Mouse (Mus musculus): ENCODE data around the gene Srd5a1. TPM values are rescaled to one million over a fixed set of nuclear protein-coding genes. Genes with fewer than 3 reads are reported as not detected.
"Not testable (repeated sequence)": the region's sequence is repeated elsewhere in the genome, so short reads cannot be mapped to it uniquely, and the experiment has no call there.

Srd5a1 gene
- polyA plus RNA-seq, 1 experiment from 2014 or later: 21.5 TPM

DNA sequence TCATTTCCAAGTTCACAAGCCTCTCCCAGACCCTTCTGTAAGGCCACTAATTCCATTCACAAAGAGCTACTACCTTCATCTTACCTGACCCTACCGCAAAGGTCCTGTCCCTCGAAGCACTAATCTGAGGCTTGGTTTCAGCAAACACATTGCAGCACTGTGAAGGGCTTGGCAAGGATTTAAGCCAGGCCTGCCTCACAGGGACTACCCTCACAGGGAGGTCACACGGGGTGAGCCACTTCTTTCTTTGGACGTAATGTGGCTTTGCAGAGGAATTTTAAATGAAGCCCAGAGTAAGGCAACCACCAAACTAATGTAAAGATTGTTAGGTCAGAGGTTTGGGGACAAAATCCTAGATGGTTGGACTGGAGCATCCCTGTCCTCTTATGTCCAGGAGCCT is 29.3 kb upstream of the Srd5a1 start:
- 89% methylated on average over 4 of the region's 4 CpGs for WGBS
- Histone ChIP-seq H3K4me1 (replicated peaks; ENCODE audit: control insufficient read depth, insufficient read depth, low read length) (no peaks in the 10 kb centered on the region), H3K9ac (ENCODE audit: low read depth, low read length) (no peak overlapping the region), H3K27ac (ENCODE audit: low read depth, low read length) (no peak overlapping the region), H3K4me3 (ENCODE audit: low read depth, low read length) (no peak overlapping the region), H3K27me3 (ENCODE audit: control insufficient read depth, insufficient read depth, low read length) (no peaks in the 10 kb centered on the region), H3K36me3 (ENCODE audit: control insufficient read depth, insufficient read depth, low read length) (peaks cover 6% of the 10 kb centered on the region), H3K9me3 (ENCODE audit: control insufficient read depth, low read length) (no peaks in the 10 kb centered on the region), H3K4me2 (replicated peaks; ENCODE audit: low read depth, low read length) (no peak overlapping the region)
- DNase-seq (ENCODE audit: low spot score): no peak
- no peak for ATAC-seq (ENCODE audit: low FRiP score)

DNA sequence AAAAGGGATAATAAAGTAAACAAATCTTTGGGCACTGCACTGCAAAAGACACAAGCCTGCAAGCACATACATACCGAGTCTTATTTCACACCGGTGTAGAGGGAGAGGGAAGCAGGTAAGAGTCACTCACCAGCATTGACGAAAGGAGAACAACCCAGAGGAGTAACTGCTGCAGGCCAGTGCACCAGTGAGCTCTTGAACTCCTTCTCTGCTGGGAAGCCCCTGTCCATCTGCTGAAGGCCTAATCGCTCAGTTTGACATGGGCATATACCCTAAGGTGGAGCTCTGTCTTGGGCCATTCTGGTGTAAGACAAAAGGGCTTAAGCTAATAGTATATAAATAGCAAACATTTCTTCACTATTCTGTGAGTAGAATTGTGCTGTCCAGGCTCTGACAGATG is 28.9 kb upstream of the Srd5a1 start:
- ATAC-seq (ENCODE audit: low FRiP score): no peak
- Histone ChIP-seq H3K9ac (ENCODE audit: low read depth, low read length) (no peak overlapping the region), H3K4me1 (replicated peaks; ENCODE audit: control insufficient read depth, insufficient read depth, low read length) (no peaks in the 10 kb centered on the region), H3K27me3 (ENCODE audit: control insufficient read depth, insufficient read depth, low read length) (no peaks in the 10 kb centered on the region), H3K4me2 (replicated peaks; ENCODE audit: low read depth, low read length) (no peak overlapping the region), H3K36me3 (ENCODE audit: control insufficient read depth, insufficient read depth, low read length) (peaks cover 10% of the 10 kb centered on the region), H3K27ac (ENCODE audit: low read depth, low read length) (no peak overlapping the region), H3K4me3 (ENCODE audit: low read depth, low read length) (no peak overlapping the region), H3K9me3 (ENCODE audit: control insufficient read depth, low read length) (no peaks in the 10 kb centered on the region)
- 96% methylated on average over 4 of the region's 4 CpGs for WGBS
- no peak for DNase-seq (ENCODE audit: low spot score)

DNA sequence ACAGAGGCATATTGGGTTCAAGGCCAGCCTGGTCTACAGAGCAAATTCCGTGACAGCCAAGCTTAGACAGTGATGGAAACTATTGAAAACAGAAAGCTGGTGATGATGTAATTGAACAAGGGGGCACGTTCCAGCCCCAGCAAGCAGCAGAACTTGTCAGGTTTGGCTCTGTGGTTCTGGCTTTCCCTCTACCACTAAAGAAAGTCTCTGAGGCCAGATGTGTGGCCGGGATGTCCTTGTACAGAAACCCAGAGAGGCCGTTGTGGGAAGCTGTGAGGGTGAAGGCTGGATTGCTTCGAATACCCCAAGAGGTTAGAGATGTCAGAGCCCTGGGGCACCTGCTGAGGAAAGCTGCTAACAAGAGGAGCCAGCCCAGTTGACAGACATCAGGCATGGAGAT is 28.0 kb upstream of the Srd5a1 start:
- Histone ChIP-seq H3K27me3 (ENCODE audit: control insufficient read depth, insufficient read depth, low read length) (no peaks in the 10 kb centered on the region), H3K9ac (ENCODE audit: low read depth, low read length) (no peak overlapping the region), H3K27ac (ENCODE audit: low read depth, low read length) (no peak overlapping the region), H3K36me3 (ENCODE audit: control insufficient read depth, insufficient read depth, low read length) (peaks cover 13% of the 10 kb centered on the region), H3K9me3 (ENCODE audit: control insufficient read depth, low read length) (no peaks in the 10 kb centered on the region), H3K4me3 (ENCODE audit: low read depth, low read length) (no peak overlapping the region), H3K4me2 (replicated peaks; ENCODE audit: low read depth, low read length) (no peak overlapping the region), H3K4me1 (replicated peaks; ENCODE audit: control insufficient read depth, insufficient read depth, low read length) (no peaks in the 10 kb centered on the region)
- no peak for ATAC-seq (ENCODE audit: low FRiP score)
- no peak for DNase-seq (ENCODE audit: low spot score)
- 93% methylated on average over 5 of the region's 5 CpGs for WGBS

DNA sequence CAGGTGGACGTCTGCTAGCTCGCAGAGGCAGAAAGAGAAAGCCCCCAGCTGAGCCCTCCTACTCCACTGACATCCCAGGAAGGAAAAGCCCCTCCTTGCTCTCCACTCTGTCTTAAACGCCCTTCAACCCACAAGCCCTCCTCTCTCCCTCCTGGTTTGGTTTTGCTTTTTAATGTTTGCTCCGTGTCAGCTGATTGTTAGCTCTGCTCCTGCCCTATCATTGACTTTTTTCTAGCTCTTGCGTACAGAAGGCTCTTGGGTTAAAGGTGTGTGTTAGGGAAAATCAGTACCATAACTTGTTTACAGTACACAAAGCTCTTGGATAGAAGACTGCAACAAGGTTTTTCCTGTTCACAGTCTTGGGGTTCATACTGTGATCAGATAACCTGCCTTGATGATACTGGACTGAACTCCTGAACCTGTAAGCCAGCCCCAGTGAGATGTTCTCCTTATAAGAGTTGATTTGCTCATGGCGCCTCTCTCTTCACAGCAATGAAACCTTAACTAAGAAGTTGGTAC is 26.9 kb upstream of the Srd5a1 start:
- ATAC-seq (ENCODE audit: low FRiP score): no peak
- peaks cover 17% of the 10 kb centered on the region for H3K36me3 ChIP-seq (ENCODE audit: control insufficient read depth, insufficient read depth, low read length)

DNA sequence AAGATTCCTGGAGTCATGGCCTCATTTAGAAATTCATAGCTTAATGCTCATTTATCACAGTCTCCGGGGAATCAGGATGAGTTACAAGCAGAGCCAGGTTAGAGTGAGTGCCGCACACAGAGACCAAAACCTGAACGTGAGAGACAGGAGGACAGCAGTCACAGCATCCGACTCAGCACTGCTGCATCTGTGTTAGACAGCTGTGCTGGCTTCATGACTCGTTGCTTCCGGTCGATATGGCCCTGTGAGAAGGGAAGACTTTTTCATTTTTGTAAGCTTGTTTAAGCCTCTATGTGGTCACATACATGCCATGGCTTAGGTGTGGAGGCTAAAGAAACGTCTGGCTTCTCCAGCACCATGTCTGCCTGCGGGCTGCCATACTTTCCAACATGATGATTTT is 26.4 kb upstream of the Srd5a1 start:
- Histone ChIP-seq H3K27ac (ENCODE audit: low read depth, low read length) (no peak overlapping the region), H3K36me3 (ENCODE audit: control insufficient read depth, insufficient read depth, low read length) (peaks cover 19% of the 10 kb centered on the region), H3K4me3 (ENCODE audit: low read depth, low read length) (no peak overlapping the region), H3K27me3 (ENCODE audit: control insufficient read depth, insufficient read depth, low read length) (no peaks in the 10 kb centered on the region), H3K9ac (ENCODE audit: low read depth, low read length) (no peak overlapping the region), H3K4me2 (replicated peaks; ENCODE audit: low read depth, low read length) (no peak overlapping the region), H3K9me3 (ENCODE audit: control insufficient read depth, low read length) (no peaks in the 10 kb centered on the region), H3K4me1 (replicated peaks; ENCODE audit: control insufficient read depth, insufficient read depth, low read length) (no peaks in the 10 kb centered on the region)
- 91% methylated on average over 9 of the region's 9 CpGs for WGBS
- ATAC-seq (ENCODE audit: low FRiP score) (no peak), DNase-seq (ENCODE audit: low spot score) (no peak)

More for the DNA sequence above, 26.9 kb upstream of the Srd5a1 start:
- no peaks in the 10 kb centered on the region for H3K27me3 ChIP-seq (ENCODE audit: control insufficient read depth, insufficient read depth, low read length)
- DNase-seq (ENCODE audit: low spot score): no peak
- no peaks in the 10 kb centered on the region for H3K4me1 ChIP-seq (replicated peaks; ENCODE audit: control insufficient read depth, insufficient read depth, low read length)
- no peak overlapping the region for H3K4me2 ChIP-seq (replicated peaks; ENCODE audit: low read depth, low read length)
- no peak overlapping the region for H3K4me3 ChIP-seq (ENCODE audit: low read depth, low read length)
- H3K9ac ChIP-seq (ENCODE audit: low read depth, low read length): no peak overlapping the region
- H3K9me3 ChIP-seq (ENCODE audit: control insufficient read depth, low read length): no peaks in the 10 kb centered on the region
- 91% methylated on average over 6 of the region's 6 CpGs for WGBS
- no peak overlapping the region for H3K27ac ChIP-seq (ENCODE audit: low read depth, low read length)

DNA sequence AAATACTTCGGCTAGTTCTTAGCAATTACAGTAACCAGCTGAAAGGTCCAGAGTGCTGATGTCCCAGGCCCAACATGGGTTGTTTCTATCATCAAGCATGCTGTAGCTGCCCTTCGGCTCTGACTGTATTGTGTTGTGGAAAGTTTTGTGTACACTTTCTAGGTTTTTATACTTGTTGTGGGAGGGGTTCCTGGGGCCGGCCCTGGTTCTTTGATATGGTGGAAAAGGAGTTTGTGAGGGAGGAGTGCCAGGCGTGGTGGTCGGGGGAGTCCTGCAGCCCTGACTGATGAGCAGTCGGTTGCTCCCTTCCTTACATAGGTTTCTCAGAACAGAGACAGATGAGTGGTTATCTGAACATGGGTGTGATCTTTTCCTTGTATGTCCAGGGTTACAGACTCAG is 25.6 kb upstream of the Srd5a1 start:
- H3K4me2 ChIP-seq (replicated peaks; ENCODE audit: low read depth, low read length): no peak overlapping the region
- no peaks in the 10 kb centered on the region for H3K9me3 ChIP-seq (ENCODE audit: control insufficient read depth, low read length)
- H3K27me3 ChIP-seq (ENCODE audit: control insufficient read depth, insufficient read depth, low read length): no peaks in the 10 kb centered on the region
- H3K4me3 ChIP-seq (ENCODE audit: low read depth, low read length): no peak overlapping the region
- H3K4me1 ChIP-seq (replicated peaks; ENCODE audit: control insufficient read depth, insufficient read depth, low read length): no peaks in the 10 kb centered on the region
- H3K27ac ChIP-seq (ENCODE audit: low read depth, low read length): no peak overlapping the region
- 90% methylated on average over 6 of the region's 6 CpGs for WGBS
- no peak overlapping the region for H3K9ac ChIP-seq (ENCODE audit: low read depth, low read length)
- peaks cover 19% of the 10 kb centered on the region for H3K36me3 ChIP-seq (ENCODE audit: control insufficient read depth, insufficient read depth, low read length)
- DNase-seq (ENCODE audit: low spot score): no peak
- no peak for ATAC-seq (ENCODE audit: low FRiP score)

DNA sequence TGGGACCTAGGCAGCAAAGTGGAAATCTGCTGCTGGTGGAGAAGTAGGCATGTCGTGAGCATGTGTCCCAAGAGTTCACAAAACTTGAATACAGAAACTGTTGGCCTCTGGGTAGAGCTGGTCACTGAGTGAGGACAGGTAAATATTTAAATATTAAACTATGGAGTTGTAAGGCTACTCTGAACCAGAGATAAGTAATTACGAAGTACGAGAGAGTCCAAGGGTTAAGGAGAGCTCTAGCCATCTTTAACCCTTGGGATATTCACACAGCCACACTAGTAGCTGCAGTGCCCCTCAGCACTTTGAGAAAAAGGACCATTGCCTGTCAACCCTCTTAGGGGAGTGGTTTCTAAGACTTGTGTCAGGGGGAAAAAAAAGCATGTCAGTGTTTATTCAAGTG is 25.1 kb upstream of the Srd5a1 start:
- 96% methylated on average over 3 of the region's 3 CpGs for WGBS
- ATAC-seq (ENCODE audit: low FRiP score): no peak
- no peaks in the 10 kb centered on the region for H3K4me1 ChIP-seq (replicated peaks; ENCODE audit: control insufficient read depth, insufficient read depth, low read length)
- no peak overlapping the region for H3K4me3 ChIP-seq (ENCODE audit: low read depth, low read length)
- H3K27ac ChIP-seq (ENCODE audit: low read depth, low read length): no peak overlapping the region
- H3K36me3 ChIP-seq (ENCODE audit: control insufficient read depth, insufficient read depth, low read length): peaks cover 19% of the 10 kb centered on the region
- no peak for DNase-seq (ENCODE audit: low spot score)
- no peak overlapping the region for H3K4me2 ChIP-seq (replicated peaks; ENCODE audit: low read depth, low read length)
- H3K9ac ChIP-seq (ENCODE audit: low read depth, low read length): no peak overlapping the region
- no peaks in the 10 kb centered on the region for H3K9me3 ChIP-seq (ENCODE audit: control insufficient read depth, low read length)
- H3K27me3 ChIP-seq (ENCODE audit: control insufficient read depth, insufficient read depth, low read length): no peaks in the 10 kb centered on the region

DNA sequence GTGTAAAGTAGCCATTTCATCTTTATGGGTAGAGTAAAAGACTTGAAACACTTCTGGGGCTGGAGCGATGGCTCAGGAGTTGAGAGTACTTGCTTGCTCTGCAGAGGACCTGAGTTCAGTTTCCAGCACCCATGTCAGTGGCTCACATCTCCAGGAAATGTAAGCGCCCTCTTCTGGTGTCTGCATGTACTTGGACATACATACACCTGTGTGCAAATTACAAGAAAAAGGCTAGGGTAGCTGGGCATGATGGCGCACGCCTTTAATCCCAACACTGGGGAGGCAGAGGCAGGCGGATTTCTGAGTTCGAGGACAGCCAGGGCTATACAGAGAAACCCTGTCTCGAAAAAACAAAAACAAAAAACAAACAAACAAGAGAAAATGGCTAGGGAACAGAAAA is 24.6 kb upstream of the Srd5a1 start:
- ATAC-seq (ENCODE audit: low FRiP score): not testable (repeated sequence)
- 94% methylated on average over 7 of the region's 7 CpGs for WGBS

DNA sequence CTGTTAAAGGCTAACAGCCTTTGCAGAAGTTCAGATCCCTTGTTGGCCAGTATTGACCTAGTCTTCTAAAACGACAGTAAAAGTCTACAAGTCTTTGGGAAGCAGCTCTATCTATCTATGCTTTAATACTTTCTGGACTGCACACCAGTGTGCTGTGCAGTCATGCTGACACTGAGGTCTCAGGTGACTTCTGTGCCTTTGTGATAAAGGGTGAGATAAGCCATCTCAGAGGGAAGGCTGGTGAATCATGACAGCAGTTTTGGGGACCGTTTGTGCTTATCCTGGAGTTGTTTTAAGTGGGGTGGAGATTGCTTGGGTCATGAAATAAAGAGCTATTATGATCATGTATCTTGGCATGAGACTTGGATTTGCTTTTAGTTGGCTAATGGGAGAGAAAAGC is 22.7 kb upstream of the Srd5a1 start:
- ATAC-seq (ENCODE audit: low FRiP score) (no peak), DNase-seq (ENCODE audit: low spot score) (no peak)
- H3K36me3 ChIP-seq (ENCODE audit: control insufficient read depth, insufficient read depth, low read length): peaks cover 20% of the 10 kb centered on the region
- no peak overlapping the region for H3K9ac ChIP-seq (ENCODE audit: low read depth, low read length)
- H3K4me3 ChIP-seq (ENCODE audit: low read depth, low read length): no peak overlapping the region
- no peak overlapping the region for H3K27ac ChIP-seq (ENCODE audit: low read depth, low read length)
- no peaks in the 10 kb centered on the region for H3K27me3 ChIP-seq (ENCODE audit: control insufficient read depth, insufficient read depth, low read length)
- H3K4me2 ChIP-seq (replicated peaks; ENCODE audit: low read depth, low read length): no peak overlapping the region
- H3K9me3 ChIP-seq (ENCODE audit: control insufficient read depth, low read length): no peaks in the 10 kb centered on the region
- H3K4me1 ChIP-seq (replicated peaks; ENCODE audit: control insufficient read depth, insufficient read depth, low read length): no peaks in the 10 kb centered on the region
- WGBS: 99% methylated on average over 2 of the region's 2 CpGs

More for the DNA sequence above, 24.6 kb upstream of the Srd5a1 start:
- H3K4me3 ChIP-seq (ENCODE audit: low read depth, low read length); H3K27me3 ChIP-seq (ENCODE audit: control insufficient read depth, insufficient read depth, low read length); H3K27ac ChIP-seq (ENCODE audit: low read depth, low read length); DNase-seq (ENCODE audit: low spot score); H3K9me3 ChIP-seq (ENCODE audit: control insufficient read depth, low read length); H3K4me1 ChIP-seq (replicated peaks; ENCODE audit: control insufficient read depth, insufficient read depth, low read length); H3K4me2 ChIP-seq (replicated peaks; ENCODE audit: low read depth, low read length); H3K9ac ChIP-seq (ENCODE audit: low read depth, low read length): not testable (repeated sequence)
- peaks cover 19% of the 10 kb centered on the region for H3K36me3 ChIP-seq (ENCODE audit: control insufficient read depth, insufficient read depth, low read length)
